Mouse (Mus musculus) gastrocnemius, postnatal 4 days (tissue): ENCODE data around the gene Gucy2g. TPM values are rescaled to one million over a fixed set of nuclear protein-coding genes. Genes with fewer than 3 reads are reported as not detected.

Experiments used
- DNase-seq, 2 experiments: peaks; one replicate each; pipeline ENCODE4 v3.0.0; 2021 to 2022; ENCODE audit warnings: low spot score in 2 of 2, mixed read lengths in 2 of 2
- long read RNA-seq, 2 experiments: library from polyadenylated mRNA; stranded (forward); transcript quantifications; one replicate each; pipeline ENCODE4 v2.0.0; 2021
- total RNA-seq, 2 experiments: library from RNA; stranded (reverse); gene quantifications; 2 replicates each; pipeline ENCODE4 v1.2.3; 2021

The Gucy2g gene
- total RNA-seq: under 1 TPM in 1 of 2 experiments, not detected in 1; 0.10 TPM
- long read RNA-seq, experiment 1: 0 reads
- long read RNA-seq, experiment 2: 0 reads

GRCm38 (mm10) chr19:55241186-55241645 is at the start of gene Gucy2g:
TSS of gene Gucy2g (minus strand) at chr19:55241236.
- DNase-seq: no peak

GRCm38 (mm10) chr19:55288974-55289373 is 47.9 kb upstream of the Gucy2g start:
- no peak for DNase-seq

DNA sequence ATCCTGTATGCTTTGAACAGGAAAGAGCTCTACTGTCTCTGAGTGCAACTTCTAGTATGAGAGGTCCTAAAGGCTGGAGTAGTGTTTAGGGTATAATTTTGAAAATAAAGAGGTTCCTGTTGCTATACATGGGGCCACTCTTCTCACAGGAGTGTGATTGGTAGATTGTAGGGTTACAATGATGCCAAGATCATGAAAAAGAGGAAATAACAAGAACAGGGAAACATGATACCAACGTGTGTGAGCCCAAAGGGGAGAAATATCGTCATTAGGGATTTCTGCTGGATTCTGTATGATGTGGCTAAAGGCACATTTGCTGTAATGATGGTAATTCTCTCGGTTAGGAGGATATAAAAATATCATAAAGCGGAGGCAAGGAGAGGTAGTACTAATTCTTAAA is 45.0 kb upstream of the Gucy2g start:
- no peak for DNase-seq

GRCm38 (mm10) chr19:55284093-55284492 is 43.1 kb upstream of the Gucy2g start:
- DNase-seq: no peak

- no peak for DNase-seq
Observed at GRCm38 (mm10) chr19:55276770-55277169, 35.7 kb upstream of the Gucy2g start.

- DNase-seq: no peak
Observed at GRCm38 (mm10) chr19:55276100-55276499, 35.1 kb upstream of the Gucy2g start.

- DNase-seq: no peak
Observed at GRCm38 (mm10) chr19:55273340-55273739, 32.3 kb upstream of the Gucy2g start.

DNA sequence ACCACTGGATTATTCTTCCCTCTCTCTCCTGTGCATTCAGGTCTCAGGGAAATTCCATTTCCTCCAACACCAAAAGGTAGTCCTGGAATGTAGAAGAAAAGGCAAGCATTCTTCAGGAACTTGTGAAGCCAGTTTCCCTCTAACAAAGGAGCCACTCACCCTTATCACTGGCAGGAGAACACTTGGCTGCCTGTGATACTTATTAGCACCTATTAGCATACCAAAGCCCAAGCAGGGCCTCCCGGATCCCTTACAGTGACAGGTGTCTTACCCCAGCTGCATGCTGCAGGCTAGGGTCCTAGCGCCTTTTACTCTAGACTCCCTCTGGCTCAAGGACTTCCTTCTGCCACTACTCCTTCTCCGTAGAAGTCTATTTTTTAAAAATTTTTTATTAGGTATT is 30.4 kb upstream of the Gucy2g start:
- no peak for DNase-seq

- no peak for DNase-seq
Observed at GRCm38 (mm10) chr19:55269051-55269450, 28.0 kb upstream of the Gucy2g start.

DNA sequence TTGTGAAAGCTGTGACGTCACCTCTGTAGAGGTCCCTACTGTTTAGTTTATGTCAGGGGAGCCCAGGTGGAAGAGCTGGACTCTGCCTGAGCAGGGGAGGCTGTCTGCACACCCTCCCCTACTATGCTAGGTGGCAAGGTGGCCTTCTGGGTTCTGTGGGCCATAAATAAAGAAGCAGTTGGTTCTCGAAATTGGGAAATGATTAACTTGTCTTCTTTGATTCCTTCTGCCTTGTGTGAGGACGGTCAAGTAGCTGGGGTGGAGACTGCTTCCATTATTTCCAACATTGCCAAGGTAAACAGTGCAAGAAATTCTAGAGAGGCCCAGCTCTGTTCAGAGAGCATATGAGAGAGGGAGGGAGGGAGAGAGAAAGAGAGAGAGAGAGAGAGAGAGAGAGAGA is 27.1 kb upstream of the Gucy2g start:
- DNase-seq: no peak

GRCm38 (mm10) chr19:55266786-55267185 is 25.8 kb upstream of the Gucy2g start:
- no peak for DNase-seq

- no peak for DNase-seq
Observed at GRCm38 (mm10) chr19:55265269-55265668, 24.2 kb upstream of the Gucy2g start.

DNA sequence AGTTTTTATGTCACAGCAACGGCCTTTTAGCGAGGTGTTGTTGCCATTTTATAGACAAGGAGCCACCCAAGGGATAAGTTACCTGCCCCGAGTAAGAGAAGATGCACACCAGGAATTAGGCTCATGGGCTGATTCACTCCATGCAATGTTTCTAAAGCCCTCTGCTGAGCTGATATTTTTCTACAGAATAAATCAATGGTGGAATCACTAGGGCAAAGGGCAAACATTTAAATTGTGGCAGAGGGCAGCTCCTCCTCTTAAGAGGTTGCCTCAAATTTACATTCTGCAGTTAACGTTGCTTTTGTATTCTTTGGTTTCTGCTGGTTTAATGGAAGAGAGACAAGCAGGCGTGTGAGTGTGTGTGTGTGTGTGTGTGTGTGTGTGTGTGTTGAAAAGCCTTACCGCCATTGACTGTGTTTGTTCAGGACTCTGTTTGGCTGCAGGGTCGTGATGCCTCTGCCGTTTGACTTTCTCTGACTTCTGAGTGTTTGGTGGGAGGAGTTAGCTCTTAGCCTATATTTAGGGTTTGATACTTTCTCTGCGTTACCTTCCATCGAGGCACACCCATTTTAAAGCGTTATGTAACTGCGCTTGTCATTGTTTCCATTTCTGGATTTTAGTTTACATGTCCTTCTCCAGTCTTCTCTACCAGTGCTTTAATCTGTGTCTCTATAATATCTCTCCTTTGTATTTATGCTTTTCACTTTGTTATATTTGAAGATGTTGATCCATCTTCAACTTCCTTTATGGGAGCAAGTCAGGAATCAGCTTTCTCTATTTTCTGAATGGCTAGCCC is 19.6 kb upstream of the Gucy2g start:
- no peak for DNase-seq

- no peak for DNase-seq
Observed at GRCm38 (mm10) chr19:55258514-55258913, 17.5 kb upstream of the Gucy2g start.

- DNase-seq: no peak
Observed at GRCm38 (mm10) chr19:55257656-55258375, 16.8 kb upstream of the Gucy2g start.

DNA sequence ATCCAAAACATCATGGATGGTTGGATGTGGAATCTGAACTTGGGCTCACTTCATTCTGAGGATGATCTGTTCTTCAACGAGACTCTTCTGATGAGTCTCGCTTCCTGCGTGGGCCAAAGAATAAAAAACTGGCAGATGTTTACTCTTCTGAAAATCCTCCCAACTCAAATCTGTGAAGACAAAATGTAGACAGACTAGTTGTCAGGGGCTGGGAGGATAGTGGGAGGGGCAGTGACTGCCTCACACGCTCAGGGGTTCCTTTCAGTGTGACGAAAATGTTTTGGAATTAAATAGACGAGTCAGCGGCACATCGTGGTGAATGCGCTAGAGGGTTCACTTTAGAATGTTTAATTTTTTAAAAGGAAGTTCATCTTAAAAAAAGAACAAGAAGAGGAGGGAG is 15.1 kb upstream of the Gucy2g start:
- DNase-seq: no peak

- peak in 1 of 2 experiments; percentile 22 for DNase-seq
Observed at GRCm38 (mm10) chr19:55254513-55255016, 13.5 kb upstream of the Gucy2g start.

DNA sequence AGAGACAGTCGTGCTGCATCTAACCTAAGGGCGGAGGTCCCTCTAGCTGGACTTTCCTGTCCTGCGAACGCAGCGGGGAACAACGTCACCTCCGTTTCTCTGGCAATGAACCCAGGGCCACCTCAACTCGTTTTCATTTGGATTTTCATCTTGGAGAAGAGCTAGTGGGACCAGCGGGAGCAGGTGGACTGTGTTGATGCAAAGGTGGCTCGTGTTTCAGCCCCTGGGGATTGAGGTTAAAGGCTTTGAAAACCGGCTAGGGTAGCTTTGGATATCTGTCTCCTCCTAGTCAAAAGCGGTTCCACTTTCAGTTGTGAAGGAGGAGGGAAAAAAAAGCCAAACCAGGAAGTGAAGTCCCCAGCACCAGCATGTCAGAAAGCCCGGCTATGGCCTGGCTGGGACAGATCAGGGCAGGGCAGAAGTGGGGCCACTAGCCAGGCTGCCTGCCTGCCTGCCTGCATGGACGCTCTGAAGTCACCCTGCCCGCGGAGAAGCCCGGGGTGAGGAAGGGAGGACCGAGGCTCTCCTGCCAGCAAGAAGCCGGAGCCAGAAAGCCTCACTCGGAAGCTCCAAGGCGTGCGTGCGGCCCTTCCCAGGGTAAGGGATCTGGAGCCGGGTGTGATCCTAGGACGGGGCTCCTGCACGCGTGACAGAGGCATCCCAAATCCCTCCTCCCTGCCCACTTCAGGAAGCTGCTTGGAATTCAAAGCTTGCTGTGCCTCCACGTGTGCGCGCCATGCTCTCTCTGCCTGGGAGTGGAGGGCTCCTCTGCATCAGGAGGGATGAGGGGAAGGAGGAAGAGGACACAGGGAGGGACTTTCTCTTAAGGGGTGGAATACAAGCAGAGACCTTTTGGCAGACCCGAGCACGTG is 12.8 kb upstream of the Gucy2g start:
- DNase-seq: peak; percentile 32 to 51

GRCm38 (mm10) chr19:55253239-55253569 is 12.2 kb upstream of the Gucy2g start:
- DNase-seq: no peak

- DNase-seq: no peak
Observed at GRCm38 (mm10) chr19:55251383-55252124, 10.5 kb upstream of the Gucy2g start, which contains the start of gene Acsl5. TSS of gene Acsl5 (plus strand) at chr19:55251938.
